Mouse (Mus musculus) activated CD4-positive, CD25-positive, alpha-beta regulatory T cell, adult 4 months (primary cell): ENCODE results near the gene Ruvbl1. TPM values are rescaled to one million over a fixed set of nuclear protein-coding genes. Genes with fewer than 3 reads are reported as not detected.

Source experiments
- polyA plus RNA-seq, 2 experiments: library from polyadenylated mRNA; unstranded; fragments of 100-300 nt; shearing (Covaris generic); gene quantifications; one replicate each; pipeline ENCODE4 v1.2.1; 2017

The Ruvbl1 gene
- polyA plus RNA-seq, 2 experiments from 2014 or later: 52.0 to 75.2 TPM

Other genes starting within 250 kb of the Ruvbl1 start
- not detected for gene Dnajb8, start 243.1 kb upstream of the Ruvbl1 start, polyA plus RNA-seq
- gene Eefsec, start 18.9 kb upstream of the Ruvbl1 start, polyA plus RNA-seq: 10 to 100 TPM; 28.4 to 30.5 TPM
- 100 to 1,000 TPM; 183 to 192 TPM for gene Sec61a1, start 53.5 kb downstream of the Ruvbl1 start, polyA plus RNA-seq
- gene Kbtbd12, start 172.5 kb downstream of the Ruvbl1 start, polyA plus RNA-seq: not detected